Mouse (Mus musculus) intestine, embryonic 15.5 days (tissue): ENCODE measurements around the gene Tex13c3. TPM values are rescaled to one million over a fixed set of nuclear protein-coding genes. Genes with fewer than 3 reads are reported as not detected.
"Not testable (repeated sequence)": the region's sequence is repeated elsewhere in the genome, so short reads cannot be mapped to it uniquely, and the experiment has no call there.

ENCODE experiments used
- ATAC-seq: fragments of 200-750 bp; cut with Nextera tagmentation; 2 replicates; pipeline ENCODE4 v1.8.0; 2017; ENCODE audit warnings: moderate TSS enrichment, moderate library complexity
- H3K27ac ChIP-seq: fragments of 300-500 bp; sonication (generic); 2 replicates; pipeline ENCODE4 v1.5.1; 2015; ENCODE audit warnings: mild to moderate bottlenecking, inconsistent platforms
- H3K27me3 ChIP-seq: fragments of 300-500 bp; sonication (generic); replicated peaks from 2 replicates; pipeline ENCODE4 v1.6.1; 2015; ENCODE audit warnings: inconsistent platforms
- H3K36me3 ChIP-seq: fragments of 300-500 bp; sonication (generic); 2 replicates; pipeline ENCODE4 v1.6.1; 2015; ENCODE audit warnings: inconsistent platforms
- H3K4me1 ChIP-seq: fragments of 300-500 bp; sonication (generic); replicated peaks from 2 replicates; pipeline ENCODE4 v1.6.1; 2015; ENCODE audit warnings: inconsistent platforms
- H3K4me2 ChIP-seq: fragments of 300-500 bp; sonication (generic); replicated peaks from 2 replicates; pipeline ENCODE4 v1.6.1; 2015; ENCODE audit warnings: mild to moderate bottlenecking, inconsistent platforms
- H3K4me3 ChIP-seq: fragments of 300-500 bp; sonication (generic); replicated peaks from 2 replicates; pipeline ENCODE4 v1.5.1; 2015; ENCODE audit warnings: inconsistent platforms
- H3K9ac ChIP-seq: fragments of 300-500 bp; sonication (generic); 2 replicates; pipeline ENCODE4 v1.6.1; 2015; ENCODE audit warnings: inconsistent platforms
- H3K9me3 ChIP-seq: fragments of 300-500 bp; sonication (generic); 2 replicates; pipeline ENCODE4 v1.6.1; 2016; ENCODE audit warnings: inconsistent platforms
- WGBS: fragments of 180-500 bp; shearing (Covaris S2); methylation state at CpG from one replicate; pipeline ENCODE4 v1.1.7; 2015; 5-methylcytosine and 5-hydroxymethylcytosine counted together
- polyA plus RNA-seq: library from polyadenylated mRNA; unstranded; fragments of >200 nt; fragmentation: Nextera tagmentation; extraction: Ambion mirVana; gene quantifications from 2 replicates; pipeline ENCODE4 v1.2.1, GENCODE M21; 2015

The Tex13c3 gene
- not detected in 2 replicates for polyA plus RNA-seq

- not testable (repeated sequence) for H3K36me3 ChIP-seq, H3K9ac ChIP-seq, H3K4me3 ChIP-seq, ATAC-seq, H3K9me3 ChIP-seq, H3K27ac ChIP-seq, H3K4me1 ChIP-seq, H3K27me3 ChIP-seq, H3K4me2 ChIP-seq
- 87% methylated on average over 5 of the region's 5 CpGs for WGBS
Measured at GRCm38 (mm10) chrX:19481219-19481618, at the start of gene Tex13c3. Gene Tex13c3, minus strand, starts transcription at chrX:19481319.

GRCm38 (mm10) chrX:19489731-19490130 is 8.6 kb upstream of the Tex13c3 start:
- WGBS, result 76% methylated on average over 4 of the region's 4 CpGs
- H3K4me2 ChIP-seq, result no peak overlapping the region
- H3K27me3 ChIP-seq, result no peaks in the 10 kb centered on the region
- no peak overlapping the region for H3K9ac ChIP-seq
- H3K4me3 ChIP-seq, result no peak overlapping the region
- no peak overlapping the region for H3K27ac ChIP-seq
- H3K9me3 ChIP-seq, result no peaks in the 10 kb centered on the region
- no peak for ATAC-seq
- H3K36me3 ChIP-seq, result no peaks in the 10 kb centered on the region
- H3K4me1 ChIP-seq, result no peaks in the 10 kb centered on the region
